Mouse (Mus musculus) thymus, adult 18-20 months (tissue): ENCODE data around the gene Nr1i3.

Experiments
- DNase-seq, 2 experiments: peaks; one replicate each; pipeline ENCODE4 v3.0.0; 2022; ENCODE audit warnings: mixed read lengths in 2 of 2

The Nr1i3 gene

DNA sequence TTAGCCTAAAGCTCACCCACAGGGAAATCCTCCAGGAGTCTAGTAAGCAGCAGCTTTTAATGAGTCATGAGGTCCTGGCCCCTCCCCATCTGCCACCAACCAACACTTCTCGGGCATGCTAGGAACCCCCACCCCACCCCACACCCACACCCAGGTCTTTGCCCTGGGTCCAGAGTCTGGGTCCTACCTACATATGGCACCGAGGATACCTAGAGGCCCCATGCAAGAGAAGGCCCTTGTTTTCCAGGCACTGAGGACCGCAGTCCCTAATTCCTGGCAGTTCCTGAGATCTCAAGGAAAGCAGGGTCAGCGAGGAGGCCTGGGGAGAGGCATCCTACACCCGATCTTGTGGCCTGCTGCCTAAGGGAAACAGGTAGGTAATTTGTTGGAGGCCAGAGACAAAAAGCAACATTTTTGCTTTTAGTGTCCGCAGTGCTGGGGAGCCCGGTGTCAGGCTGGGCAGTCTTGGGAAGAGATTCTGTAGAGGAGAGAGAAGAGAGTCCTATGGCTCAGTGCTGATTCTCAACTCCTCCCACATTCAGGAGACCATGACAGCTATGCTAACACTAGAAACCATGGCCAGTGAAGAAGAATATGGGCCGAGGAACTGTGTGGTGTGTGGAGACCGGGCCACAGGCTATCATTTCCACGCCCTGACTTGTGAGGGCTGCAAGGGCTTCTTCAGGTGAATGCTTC, at the start of gene Nr1i3:
Gene Nr1i3, plus strand, starts transcription at position 170 of the 696 bp plus-strand sequence.
- no peak for DNase-seq

DNA sequence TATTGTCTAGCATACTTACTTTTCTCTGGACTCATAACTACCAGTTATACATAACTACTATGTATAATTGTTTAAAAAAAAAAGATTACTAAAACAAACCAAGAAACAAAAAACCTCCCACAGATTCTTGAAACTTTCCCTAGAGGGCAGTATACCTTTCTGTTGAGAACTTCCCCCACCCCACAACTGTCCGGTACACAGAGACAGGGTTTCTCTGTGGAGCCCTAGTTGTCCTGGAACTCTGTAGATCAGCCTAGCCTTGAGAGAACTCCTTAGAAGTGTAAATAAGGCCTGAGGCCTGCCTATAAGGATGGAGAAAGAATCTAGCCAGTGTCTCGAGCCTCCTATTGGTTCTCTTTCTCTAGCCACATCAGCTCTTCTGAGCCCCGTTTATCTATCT, 49.5 kb upstream of the Nr1i3 start:
- no peak for DNase-seq

DNA sequence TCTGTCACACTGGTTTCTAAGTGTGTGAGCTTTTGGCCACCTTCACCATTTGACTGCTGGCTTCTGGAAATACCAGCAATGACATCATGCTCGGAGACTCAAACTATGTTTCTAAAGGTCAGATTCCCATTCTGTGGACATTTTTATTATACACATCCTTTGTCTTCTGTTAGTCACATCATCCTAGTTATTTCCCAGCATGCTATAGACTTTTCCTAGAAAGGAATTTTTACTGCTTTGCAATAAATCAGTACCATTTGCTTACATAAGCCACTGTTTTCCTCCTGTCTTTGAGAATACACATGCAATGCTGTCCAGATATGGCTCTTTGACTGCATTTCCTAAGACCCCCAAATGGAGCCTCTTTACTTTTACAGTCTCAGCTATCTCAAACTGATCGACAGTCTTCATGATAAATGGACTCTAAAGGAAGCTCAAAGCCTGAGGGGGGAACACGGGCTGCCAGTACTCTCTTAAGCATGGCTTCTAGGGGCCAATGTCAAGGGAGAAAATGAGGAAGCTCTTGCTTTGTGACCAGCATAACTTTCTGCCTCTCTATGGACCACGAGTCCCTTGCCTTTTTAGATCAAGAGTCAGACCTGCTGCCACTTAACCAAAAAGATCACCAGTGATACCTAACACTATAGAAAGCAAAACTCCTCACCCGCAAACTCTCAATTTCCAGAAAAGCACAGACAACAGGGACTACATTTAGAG, 48.0 kb upstream of the Nr1i3 start:
- DNase-seq: no peak

DNA sequence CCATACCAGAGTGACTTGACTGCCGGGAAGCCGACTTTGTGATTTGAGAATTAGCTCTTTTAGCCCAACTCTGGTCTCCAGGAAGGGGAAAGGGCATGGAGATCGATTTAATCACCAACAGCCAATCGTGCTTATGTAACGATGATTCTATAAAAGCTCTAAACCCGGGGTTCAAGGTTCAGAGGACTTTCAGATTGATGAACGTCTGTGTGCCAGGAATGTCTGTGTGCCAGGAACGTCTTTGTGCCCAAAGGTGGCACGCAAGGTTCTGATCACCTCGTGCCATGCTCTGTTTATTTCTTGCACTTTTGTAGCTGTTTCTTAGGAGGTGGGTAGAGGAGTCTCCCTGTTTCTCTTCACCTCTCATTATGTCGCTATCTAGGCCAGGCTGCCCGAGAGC, 44.9 kb upstream of the Nr1i3 start:
- no peak for DNase-seq

DNA sequence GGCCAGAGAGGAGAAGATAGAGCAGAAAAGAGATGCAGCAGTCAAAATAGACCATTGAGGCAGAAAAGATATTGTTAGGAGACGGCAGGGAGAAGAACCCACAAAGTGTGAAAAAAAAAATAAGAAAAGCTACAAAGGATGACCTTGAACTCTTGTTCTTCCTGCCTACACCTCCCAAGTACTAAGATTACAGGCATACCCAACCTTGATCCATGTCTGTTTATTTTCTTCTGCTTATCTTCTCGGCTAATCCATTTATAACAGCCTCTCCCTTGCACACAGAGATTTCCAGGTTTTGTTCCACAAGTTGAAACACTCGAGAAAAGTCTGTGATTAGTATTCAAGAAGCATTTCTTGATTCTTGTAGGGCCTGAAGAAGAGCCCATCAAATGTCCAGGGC, 43.9 kb upstream of the Nr1i3 start:
- no peak for DNase-seq

DNA sequence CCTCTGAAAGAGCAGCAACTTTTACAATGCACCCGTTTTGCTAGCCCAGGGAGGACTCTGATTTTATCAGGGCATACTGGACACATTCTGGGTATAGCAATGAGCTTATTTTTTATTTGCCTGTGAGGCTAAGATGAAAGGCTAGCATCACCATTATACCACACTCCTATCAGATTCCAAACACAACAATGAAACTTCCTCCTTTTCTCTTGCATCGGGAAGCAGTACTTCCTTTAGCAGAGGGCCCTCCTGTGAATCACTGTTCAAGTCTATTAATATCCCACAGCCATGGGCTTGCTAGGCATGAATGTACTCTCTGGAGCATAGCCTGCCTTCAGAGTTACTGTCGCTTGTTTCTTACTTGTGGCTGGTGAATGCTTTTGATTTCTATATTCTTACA, 42.6 kb upstream of the Nr1i3 start:
- no peak for DNase-seq

DNA sequence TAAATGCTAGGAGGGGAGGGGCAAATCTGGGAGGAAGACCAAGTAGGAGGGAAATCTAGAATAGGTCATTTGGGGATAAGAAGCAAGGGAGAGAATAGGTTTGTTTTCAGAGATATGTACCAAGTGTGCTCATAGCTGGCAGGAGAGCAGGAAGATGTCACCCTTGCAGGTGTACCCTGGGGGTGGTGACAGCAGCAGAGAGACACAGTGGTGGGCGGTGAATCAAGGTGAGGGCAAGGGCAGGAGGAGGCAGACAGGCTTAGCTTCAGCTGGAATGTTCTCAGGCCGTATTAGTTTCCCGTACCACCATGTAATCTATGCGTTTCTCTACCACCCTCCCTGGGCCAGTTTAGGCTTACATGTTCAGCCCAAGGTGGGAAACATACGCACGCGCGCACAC, 41.0 kb upstream of the Nr1i3 start:
- no peak for DNase-seq

DNA sequence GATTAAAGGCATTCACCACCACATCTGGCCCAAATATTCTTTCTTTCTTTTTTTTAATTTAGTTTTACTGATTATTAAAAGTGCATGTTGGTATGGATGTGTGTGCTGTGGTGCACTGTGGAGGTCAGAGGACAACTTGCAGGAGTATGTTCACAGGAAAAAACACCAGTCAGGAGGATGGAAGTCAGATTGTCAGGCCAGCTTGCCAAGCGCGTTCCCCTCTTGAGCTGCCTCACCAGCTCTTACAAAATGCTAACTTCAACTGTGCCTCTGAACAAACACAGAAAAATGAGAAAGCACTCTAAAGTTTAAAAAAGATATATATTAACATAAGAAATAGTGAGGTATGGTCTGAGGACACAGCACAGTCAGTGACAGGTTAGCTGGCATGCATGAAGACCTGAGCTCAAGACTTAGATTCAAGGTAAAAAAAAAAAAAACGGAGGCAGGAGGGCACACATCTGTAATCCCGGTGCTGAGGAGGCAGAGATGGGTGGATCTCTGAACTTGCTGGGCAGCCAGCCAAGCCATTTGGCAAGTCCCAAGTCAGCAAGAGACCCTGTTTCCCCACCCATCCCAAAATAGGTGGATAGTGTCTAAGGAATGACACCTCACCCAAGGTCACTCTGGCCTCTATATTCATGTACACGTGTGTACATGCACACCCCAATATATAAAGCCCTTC, 34.1 kb upstream of the Nr1i3 start:
- DNase-seq: no peak

DNA sequence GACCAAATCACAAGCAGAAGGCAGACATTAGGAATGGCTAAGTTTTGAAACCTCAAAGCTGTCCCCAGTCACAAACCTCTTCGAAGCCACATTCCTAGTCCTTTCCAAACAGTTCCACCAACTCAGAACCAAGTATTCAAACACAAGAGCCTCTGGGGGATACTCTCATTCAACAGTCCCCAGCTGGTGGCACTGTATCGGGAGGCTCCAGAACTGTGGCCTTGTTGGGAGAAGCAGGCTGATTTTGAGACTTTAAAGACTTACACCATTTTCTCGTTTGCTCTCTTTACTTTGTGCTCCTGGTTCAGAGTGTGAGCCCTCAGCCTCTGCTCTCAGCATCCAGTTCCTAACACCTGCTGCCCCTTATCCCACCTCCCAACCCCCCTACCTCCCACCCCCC, 30.7 kb upstream of the Nr1i3 start:
- DNase-seq: no peak

DNA sequence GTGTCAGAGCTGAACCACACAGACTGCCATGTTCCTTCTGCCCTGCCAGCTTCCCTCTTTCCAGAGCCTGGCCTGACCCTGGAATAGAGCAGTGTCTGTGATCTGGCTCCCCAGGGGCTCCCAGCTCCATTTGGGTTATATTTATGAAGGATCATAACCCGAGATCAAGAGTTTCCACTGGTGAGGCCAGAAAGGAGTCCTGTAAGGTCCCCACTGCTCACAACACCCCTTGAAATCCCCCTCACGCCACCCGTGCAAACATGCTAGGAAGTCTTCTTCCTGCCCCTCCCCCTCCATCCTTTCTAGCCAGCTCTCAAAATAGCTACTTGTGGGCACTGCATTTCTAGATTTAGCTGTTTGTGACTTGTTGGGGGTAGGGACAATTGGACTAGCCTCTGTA, 30.1 kb upstream of the Nr1i3 start:
- DNase-seq: no peak

DNA sequence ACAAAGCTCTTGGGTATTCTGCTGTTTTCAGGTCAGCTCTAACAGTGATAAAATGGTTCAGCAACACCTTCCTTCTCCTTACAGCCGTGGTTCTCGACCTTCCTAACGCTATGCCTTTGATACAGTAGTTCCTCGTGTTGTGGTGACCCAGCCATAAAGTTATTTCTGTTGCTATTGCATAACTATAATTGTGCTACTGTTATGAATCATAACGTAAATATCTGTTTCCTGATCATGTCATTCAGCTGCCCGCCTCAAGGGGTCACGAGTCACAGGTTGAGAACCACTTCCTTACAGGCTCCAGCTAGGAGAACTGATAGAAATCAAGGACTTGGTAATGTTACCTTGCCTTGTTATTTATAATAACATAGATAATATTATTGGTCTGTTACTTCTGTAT, 29.5 kb upstream of the Nr1i3 start:
- no peak for DNase-seq

DNA sequence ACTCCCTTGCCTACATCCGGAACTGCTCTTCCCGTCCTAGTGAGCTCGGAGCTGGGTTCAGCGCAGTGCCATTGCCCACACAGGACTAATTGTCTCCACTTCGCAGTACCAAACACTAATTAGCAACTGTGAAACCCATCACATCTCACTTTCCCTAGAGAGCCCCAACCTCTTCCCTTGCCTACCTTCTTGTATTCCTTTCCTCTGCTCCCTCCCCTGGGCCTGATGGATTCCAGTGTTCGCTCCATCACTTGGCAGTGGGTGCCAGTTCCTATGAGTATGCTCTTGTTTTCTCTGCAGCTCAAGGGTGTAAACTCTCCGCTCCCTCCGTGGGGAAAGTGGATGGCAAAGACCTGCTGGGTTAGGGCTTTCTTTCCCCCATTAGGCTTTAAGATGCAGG, 28.1 kb upstream of the Nr1i3 start:
- no peak for DNase-seq

DNA sequence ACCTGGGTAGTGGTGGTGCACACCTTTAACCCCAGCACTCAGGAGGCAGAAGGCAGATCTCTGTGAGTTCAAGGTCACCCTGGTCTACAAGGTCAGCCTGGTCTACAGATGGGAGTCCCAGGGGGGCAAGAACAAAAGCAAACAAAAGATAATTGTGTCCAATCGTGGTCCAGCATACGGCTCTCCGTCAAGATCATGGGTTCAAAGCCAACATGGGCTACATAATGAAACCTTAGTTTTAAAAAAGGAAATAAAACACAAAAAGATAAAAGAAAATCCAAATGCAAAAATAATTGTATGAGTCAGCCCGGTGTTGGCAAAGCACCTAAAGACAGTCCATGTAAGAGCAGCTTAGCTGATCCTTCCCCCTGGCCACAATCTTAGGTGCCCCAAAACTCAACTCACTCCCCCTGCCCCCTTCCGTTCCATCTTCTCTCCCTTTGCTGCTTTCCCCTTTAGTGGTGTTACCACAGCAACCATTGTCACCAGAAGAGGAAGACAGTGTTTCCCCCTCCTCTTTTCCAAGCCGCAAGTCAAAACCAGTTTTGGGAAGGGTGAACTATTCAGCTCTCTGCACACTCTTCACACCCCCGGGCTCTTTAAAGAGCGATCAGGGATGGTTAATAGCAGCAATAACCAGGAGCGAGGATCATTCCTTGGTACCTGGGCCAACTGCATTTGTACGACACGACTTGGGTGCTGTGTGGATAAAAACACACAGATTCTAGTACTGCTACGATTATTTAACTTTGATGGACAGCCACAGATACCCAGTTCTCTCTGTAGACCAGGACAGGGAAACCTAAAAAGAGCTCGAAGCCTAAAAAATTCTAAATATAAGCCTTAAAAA, 25.7 kb upstream of the Nr1i3 start:
- no peak for DNase-seq

DNA sequence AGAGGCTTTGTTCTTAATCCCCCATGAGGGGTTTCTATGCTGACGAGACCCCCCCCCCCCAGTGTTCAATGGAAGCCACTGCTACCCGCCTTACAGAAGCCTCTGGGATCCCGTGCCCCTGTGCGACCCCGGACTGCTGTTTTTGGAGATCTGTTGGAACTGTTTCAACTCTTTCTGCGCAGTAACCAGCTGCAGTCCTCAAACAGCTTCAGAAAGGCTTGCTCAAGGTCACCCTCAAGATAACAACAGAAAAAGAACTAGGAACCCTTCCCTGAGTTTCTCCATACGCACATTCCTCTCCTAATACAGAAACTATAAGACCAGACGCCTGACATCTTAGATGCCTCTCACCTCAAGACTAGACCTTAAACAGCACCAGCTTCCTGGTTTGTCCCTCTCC, 24.7 kb upstream of the Nr1i3 start:
- DNase-seq: no peak

DNA sequence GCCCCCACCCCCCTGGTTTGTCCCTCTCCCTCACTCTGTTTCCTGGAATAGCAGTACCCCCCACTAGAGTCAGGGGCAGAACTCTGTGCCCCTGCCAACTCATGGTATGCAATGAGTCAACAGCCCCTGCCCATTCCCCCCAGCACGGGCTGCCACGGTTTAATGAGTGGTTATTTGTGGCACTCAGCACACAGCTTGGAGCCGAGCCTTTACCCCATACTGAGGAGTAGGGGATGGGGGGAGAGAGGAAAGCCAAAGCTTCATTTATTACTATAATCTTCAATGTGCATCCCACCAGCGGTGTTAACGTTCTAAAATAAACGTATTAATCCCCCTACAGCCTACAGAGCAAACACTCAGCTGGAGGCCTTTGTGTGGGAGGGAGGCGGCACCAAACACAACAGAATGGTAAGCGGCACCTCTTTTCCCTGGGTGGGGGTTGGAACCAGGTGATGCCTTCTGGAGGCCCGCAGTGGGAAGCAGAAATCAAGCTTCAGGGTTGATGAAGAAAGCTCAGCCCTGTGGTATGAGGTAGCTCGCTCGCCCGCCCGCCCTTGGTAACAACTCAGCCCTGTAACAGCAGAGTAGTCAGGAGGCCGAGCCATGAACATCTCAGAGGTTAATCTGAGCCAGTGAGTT, 24.2 kb upstream of the Nr1i3 start:
- DNase-seq: no peak

DNA sequence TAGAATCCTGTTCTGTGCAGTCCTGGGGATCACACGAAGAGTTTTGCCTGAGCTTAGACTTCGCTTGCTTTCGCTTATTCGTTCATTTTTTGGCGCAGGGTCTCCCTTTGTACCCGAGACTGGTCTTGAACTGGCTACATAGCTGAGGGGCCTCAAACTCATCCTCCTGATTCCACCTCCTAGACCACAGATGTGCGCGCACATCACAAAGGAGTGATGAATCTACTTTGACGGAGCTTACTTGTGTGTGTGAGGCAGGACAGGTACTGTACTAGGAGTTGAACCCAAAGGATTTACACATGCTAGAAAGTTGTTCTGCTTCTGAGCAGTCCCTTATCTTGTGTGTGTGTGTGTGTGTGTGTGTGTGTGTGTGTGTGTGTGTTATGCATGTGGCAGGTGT, 22.9 kb upstream of the Nr1i3 start:
- DNase-seq: no peak

DNA sequence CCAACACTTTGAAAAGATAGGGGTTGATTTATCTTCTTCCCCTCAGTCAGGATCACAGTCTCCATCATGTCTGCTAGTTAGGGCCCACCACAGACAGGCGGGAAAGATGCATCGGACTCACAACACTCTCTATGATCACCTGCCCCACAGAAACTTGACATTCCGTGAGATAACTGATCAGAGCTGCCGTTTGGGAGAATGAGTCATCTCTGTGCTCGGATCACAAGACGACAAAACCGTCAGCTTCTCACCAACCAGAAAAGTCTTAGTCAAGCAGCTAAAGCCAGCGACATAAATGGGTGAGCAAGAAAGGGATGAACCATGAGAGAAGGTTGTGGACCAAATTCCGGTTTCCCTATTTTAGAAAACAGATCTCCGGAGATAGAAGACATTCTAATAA, 21.5 kb upstream of the Nr1i3 start:
- DNase-seq: no peak

DNA sequence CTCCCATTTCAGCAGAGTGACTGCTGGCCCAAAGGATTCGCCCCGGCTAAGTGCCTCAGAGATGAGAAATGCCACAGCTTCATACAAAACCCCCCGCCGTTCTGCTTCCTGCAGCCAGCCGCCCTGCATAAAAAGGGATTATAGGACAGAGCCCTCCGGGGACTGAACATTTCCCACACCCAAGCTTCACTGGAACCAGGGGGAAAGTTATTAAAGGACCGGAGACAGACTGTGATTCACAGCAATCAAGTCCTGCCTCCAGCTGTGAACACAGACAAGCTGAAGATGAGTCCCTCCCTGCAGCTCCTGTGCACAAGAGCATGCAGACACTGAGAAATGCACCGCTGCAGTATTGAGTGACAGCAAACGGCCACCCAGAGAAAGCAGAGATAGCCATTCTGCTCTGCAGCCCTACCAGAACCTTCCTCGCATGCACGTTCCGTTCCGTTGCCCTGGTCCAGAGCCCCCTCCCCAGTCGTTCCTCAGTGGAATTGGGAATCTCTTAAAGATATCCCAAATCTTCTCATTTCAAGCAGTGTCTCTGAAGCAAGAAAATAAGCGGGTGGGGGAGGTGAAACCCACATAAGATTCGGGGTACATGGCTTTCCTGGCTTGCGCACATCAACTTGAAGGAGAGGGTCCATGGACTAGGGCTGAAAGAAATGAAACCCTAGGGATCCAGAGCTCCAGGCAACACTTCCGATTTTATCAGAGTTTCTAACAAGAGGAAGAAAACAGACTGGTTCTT, 20.5 kb upstream of the Nr1i3 start:
- DNase-seq: no peak

DNA sequence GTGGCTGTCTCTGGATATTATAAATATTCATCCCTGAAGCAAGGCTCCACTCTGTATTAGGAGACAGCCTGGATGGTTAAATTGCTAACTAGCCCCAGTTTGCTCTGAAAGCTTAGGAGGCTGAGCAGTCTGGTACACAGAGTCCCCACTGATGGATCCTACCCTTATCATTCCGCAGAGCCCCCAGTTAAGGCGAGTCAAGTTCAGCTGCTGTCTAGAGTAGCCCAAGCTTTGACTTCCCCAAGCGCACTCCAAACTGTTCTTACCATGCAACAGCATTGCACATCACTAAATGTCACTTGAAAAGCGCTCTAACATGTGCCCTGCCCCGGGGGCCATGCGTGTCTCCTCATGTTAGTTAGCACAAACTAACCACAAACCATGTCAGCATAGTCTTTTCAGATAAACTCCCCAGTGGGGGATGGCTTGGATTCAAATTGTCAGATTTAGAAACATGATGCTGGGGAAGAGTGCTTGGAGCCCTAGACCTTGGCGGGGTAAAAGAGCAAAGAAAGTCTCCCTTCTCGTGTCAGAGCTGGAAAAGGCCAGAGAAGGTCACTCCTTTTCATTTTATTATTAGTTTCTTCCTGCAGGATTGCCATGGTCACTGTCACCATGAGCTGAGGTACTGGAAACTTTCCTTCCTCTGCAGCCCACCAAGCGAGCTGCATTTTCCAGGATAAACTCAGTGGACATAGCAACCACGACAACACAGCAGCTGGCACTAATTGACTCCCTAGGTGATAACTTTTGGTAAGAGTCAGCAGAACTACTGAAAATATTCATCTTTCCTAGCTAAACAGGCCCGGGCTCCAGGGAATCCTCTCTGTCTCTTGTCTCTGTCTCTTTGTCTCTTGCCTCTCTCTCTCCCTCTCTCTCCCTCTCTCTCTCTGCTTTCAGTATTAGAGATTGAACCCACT, 19.6 kb upstream of the Nr1i3 start:
- DNase-seq: no peak

DNA sequence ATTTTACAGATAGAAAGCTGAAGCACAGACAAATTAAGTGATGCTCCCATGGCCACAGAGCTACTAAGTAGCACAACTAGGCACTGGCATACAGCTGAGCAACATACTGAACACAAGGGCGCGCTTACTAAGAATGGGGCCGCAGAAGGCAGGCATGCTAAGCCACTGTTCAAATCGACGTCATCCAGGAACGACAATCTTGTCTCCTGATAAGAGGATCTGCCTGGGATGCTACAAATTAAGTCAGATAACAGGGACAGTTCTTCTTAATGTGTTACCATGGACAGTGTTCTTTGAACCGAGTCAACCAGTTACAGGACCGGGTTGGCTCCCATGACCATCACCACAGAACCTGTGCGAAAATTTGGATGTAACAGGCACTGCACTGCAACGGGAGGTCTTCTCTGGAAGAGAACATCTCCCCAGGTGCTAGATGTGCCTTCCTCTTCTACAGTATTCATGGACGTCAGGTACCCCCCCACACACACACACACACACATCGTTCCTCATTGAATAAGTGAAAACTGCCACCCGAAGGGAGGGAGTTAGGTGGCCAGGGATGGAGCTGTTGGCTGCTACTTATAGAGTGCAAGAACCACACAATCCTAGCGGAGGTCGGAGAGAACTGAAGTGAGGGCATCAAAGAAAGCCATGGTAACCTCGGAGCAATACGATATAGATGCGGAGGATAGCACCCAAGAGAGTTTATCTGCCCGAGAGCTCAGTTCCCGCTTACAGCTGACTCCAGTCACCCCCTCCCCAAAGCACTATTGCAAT, 18.5 kb upstream of the Nr1i3 start:
- no peak for DNase-seq
